Mouse (Mus musculus): ENCODE data around the gene Mybphl. TPM values are rescaled to one million over a fixed set of nuclear protein-coding genes. Genes with fewer than 3 reads are reported as not detected.

Mybphl gene
- total and polyA plus RNA-seq, 2 experiments from 2014 or later: not detected

- H3K27me3 ChIP-seq (ENCODE audit: insufficient read depth, low read length): no peaks in the 10 kb centered on the region
- H3K4me3 ChIP-seq (ENCODE audit: low read depth, low read length): no peak overlapping the region
- WGBS: 67% methylated on average over 24 of the region's 24 CpGs
- TF ChIP-seq CTCF (IDR thresholded peaks at IDR 0.05; ENCODE audit: low read depth): no peak
- no peaks in the 10 kb centered on the region for H3K9me3 ChIP-seq (ENCODE audit: low read length)
- no peak overlapping the region for H3K4me2 ChIP-seq (ENCODE audit: low read depth)
- DNase-seq (no peak), ATAC-seq (no peak)
- H3K4me1 ChIP-seq (ENCODE audit: insufficient read depth): peaks cover 28% of the 10 kb centered on the region
- no peak overlapping the region for H3K9ac ChIP-seq
- H3K36me3 ChIP-seq (ENCODE audit: insufficient read depth): peaks cover 45% of the 10 kb centered on the region
- peak overlapping the region; percentile 72 for H3K27ac ChIP-seq (ENCODE audit: low read depth, low read length)
Measured at GRCm38 (mm10) chr3:108406306-108406885, 41.7 kb downstream of the Mybphl start.

GRCm38 (mm10) chr3:108408517-108409008, 43.9 kb downstream of the Mybphl start:
- ATAC-seq (no peak), DNase-seq (no peak)
- 0 out of 2 replicates have a peak, but pooled peaks cover 3% of the 10 kb centered on the region for H3K9me3 ChIP-seq (ENCODE audit: low read length)
- no peak overlapping the region for H3K9ac ChIP-seq
- H3K36me3 ChIP-seq (ENCODE audit: insufficient read depth): peaks cover 42% of the 10 kb centered on the region
- peaks cover 39% of the 10 kb centered on the region for H3K4me1 ChIP-seq (ENCODE audit: insufficient read depth)
- 82% methylated on average over 8 of the region's 8 CpGs for WGBS
- no peak overlapping the region for H3K4me2 ChIP-seq (ENCODE audit: low read depth)
- H3K27me3 ChIP-seq (ENCODE audit: insufficient read depth, low read length): no peaks in the 10 kb centered on the region
- H3K27ac ChIP-seq (ENCODE audit: low read depth, low read length): no peak overlapping the region
- no peak for TF ChIP-seq CTCF (IDR thresholded peaks at IDR 0.05; ENCODE audit: low read depth)
- no peak overlapping the region for H3K4me3 ChIP-seq (ENCODE audit: low read depth, low read length)

GRCm38 (mm10) chr3:108409656-108410358, 45.1 kb downstream of the Mybphl start:
- Histone ChIP-seq H3K36me3 (ENCODE audit: insufficient read depth) (peaks cover 38% of the 10 kb centered on the region), H3K4me1 (ENCODE audit: insufficient read depth) (peaks cover 40% of the 10 kb centered on the region), H3K9me3 (ENCODE audit: low read length) (0 out of 2 replicates have a peak, but pooled peaks cover 6% of the 10 kb centered on the region), H3K27me3 (ENCODE audit: insufficient read depth, low read length) (no peaks in the 10 kb centered on the region), H3K27ac (ENCODE audit: low read depth, low read length) (peak overlapping the region; percentile 92), H3K9ac (peak overlapping the region; percentile 63), H3K4me3 (ENCODE audit: low read depth, low read length) (peak overlapping the region; percentile 27), H3K4me2 (ENCODE audit: low read depth) (peak overlapping the region; percentile 64)
- DNase-seq (peak; percentile 67), ATAC-seq (peak; percentile 5; the same call in 1 of the 2 replicates)
- WGBS: 16% methylated on average over 8 of the region's 8 CpGs
- TF ChIP-seq CTCF (IDR thresholded peaks at IDR 0.05; ENCODE audit: low read depth): no peak

GRCm38 (mm10) chr3:108410359-108410714, 45.6 kb downstream of the Mybphl start:
- peak overlapping the region; percentile 64 for H3K4me2 ChIP-seq (ENCODE audit: low read depth)
- H3K27me3 ChIP-seq (ENCODE audit: insufficient read depth, low read length): no peaks in the 10 kb centered on the region
- TF ChIP-seq CTCF (IDR thresholded peaks at IDR 0.05; ENCODE audit: low read depth): no peak
- H3K9me3 ChIP-seq (ENCODE audit: low read length): 0 out of 2 replicates have a peak, but pooled peaks cover 6% of the 10 kb centered on the region
- DNase-seq (no peak), ATAC-seq (peak; percentile 30; the same call in 1 of the 2 replicates)
- peaks cover 44% of the 10 kb centered on the region for H3K4me1 ChIP-seq (ENCODE audit: insufficient read depth)
- peak overlapping the region; percentile 92 for H3K27ac ChIP-seq (ENCODE audit: low read depth, low read length)
- H3K9ac ChIP-seq: peak overlapping the region; percentile 63
- WGBS: 9% methylated on average over 5 of the region's 5 CpGs
- H3K36me3 ChIP-seq (ENCODE audit: insufficient read depth): peaks cover 34% of the 10 kb centered on the region
- H3K4me3 ChIP-seq (ENCODE audit: low read depth, low read length): peak overlapping the region; percentile 27

GRCm38 (mm10) chr3:108411026-108411753, 46.5 kb downstream of the Mybphl start:
- ATAC-seq (no peak), DNase-seq (no peak)
- Histone ChIP-seq H3K4me3 (ENCODE audit: low read depth, low read length) (peak overlapping the region; percentile 27), H3K9ac (peak overlapping the region; percentile 63), H3K4me2 (ENCODE audit: low read depth) (peak overlapping the region; percentile 64), H3K36me3 (ENCODE audit: insufficient read depth) (peaks cover 33% of the 10 kb centered on the region), H3K4me1 (ENCODE audit: insufficient read depth) (peaks cover 38% of the 10 kb centered on the region), H3K27ac (ENCODE audit: low read depth, low read length) (peak overlapping the region; percentile 92), H3K27me3 (ENCODE audit: insufficient read depth, low read length) (no peaks in the 10 kb centered on the region), H3K9me3 (ENCODE audit: low read length) (0 out of 2 replicates have a peak, but pooled peaks cover 6% of the 10 kb centered on the region)
- TF ChIP-seq CTCF (IDR thresholded peaks at IDR 0.05; ENCODE audit: low read depth): no peak
- WGBS: 13% methylated on average over 5 of the region's 5 CpGs

GRCm38 (mm10) chr3:108411754-108412121, 47.0 kb downstream of the Mybphl start:
- WGBS: 11% methylated on average over 8 of the region's 8 CpGs
- DNase-seq: peak; percentile 76
- Histone ChIP-seq H3K36me3 (ENCODE audit: insufficient read depth) (peaks cover 28% of the 10 kb centered on the region), H3K9me3 (ENCODE audit: low read length) (0 out of 2 replicates have a peak, but pooled peaks cover 6% of the 10 kb centered on the region), H3K9ac (peak overlapping the region; percentile 63), H3K27ac (ENCODE audit: low read depth, low read length) (peak overlapping the region; percentile 92), H3K4me2 (ENCODE audit: low read depth) (peak overlapping the region; percentile 64), H3K4me3 (ENCODE audit: low read depth, low read length) (peak overlapping the region; percentile 27), H3K27me3 (ENCODE audit: insufficient read depth, low read length) (no peaks in the 10 kb centered on the region), H3K4me1 (ENCODE audit: insufficient read depth) (peaks cover 38% of the 10 kb centered on the region)
- ATAC-seq: peak; percentile 50
- no peak for TF ChIP-seq CTCF (IDR thresholded peaks at IDR 0.05; ENCODE audit: low read depth)

Measured in forebrain, postnatal 0 days (tissue).